Mouse (Mus musculus) limb, embryonic 15.5 days (tissue): ENCODE measurements around the gene Pard3. TPM values are rescaled to one million over a fixed set of nuclear protein-coding genes. Genes with fewer than 3 reads are reported as not detected.

Experiments used
- ATAC-seq: fragments of 200-750 bp; cut with Nextera tagmentation; 2 replicates; pipeline ENCODE4 v1.8.0; 2017; ENCODE audit warnings: low read depth, moderate TSS enrichment; ENCODE audit not compliant: insufficient number of reproducible peaks, low FRiP score, low TSS enrichment
- H3K27ac ChIP-seq: fragments of 300-500 bp; sonication (generic); 2 replicates; pipeline ENCODE4 v1.5.1; 2015; ENCODE audit warnings: moderate library complexity, mild to moderate bottlenecking, inconsistent platforms
- H3K27me3 ChIP-seq: fragments of 300-500 bp; sonication (generic); 2 replicates; pipeline ENCODE4 v1.6.1; 2015; ENCODE audit warnings: inconsistent platforms
- H3K36me3 ChIP-seq: fragments of 300-500 bp; sonication (generic); 2 replicates; pipeline ENCODE4 v1.6.1; 2015; ENCODE audit warnings: inconsistent platforms
- H3K4me1 ChIP-seq: fragments of 300-500 bp; sonication (generic); 2 replicates; pipeline ENCODE4 v1.6.1; 2015; ENCODE audit warnings: inconsistent platforms
- H3K4me2 ChIP-seq: fragments of 300-500 bp; sonication (generic); 2 replicates; pipeline ENCODE4 v1.6.1; 2015; ENCODE audit warnings: mild to moderate bottlenecking, inconsistent platforms
- H3K4me3 ChIP-seq: fragments of 300-500 bp; sonication (generic); 2 replicates; pipeline ENCODE4 v1.5.1; 2015; ENCODE audit warnings: mild to moderate bottlenecking, inconsistent platforms
- H3K9ac ChIP-seq: fragments of 300-500 bp; sonication (generic); 2 replicates; pipeline ENCODE4 v1.6.1; 2015; ENCODE audit warnings: inconsistent platforms
- H3K9me3 ChIP-seq: fragments of 300-500 bp; sonication (generic); 2 replicates; pipeline ENCODE4 v1.6.1; 2016; ENCODE audit warnings: inconsistent platforms
- WGBS: fragments of 180-500 bp; shearing (Covaris S2); methylation state at CpG from one replicate; pipeline ENCODE4 v1.1.7; 2015; 5-methylcytosine and 5-hydroxymethylcytosine counted together
- polyA plus RNA-seq: library from polyadenylated mRNA; unstranded; fragments of >200 nt; fragmentation: Nextera tagmentation; extraction: Ambion mirVana; gene quantifications from 2 replicates; pipeline ENCODE4 v1.2.1, GENCODE M21; 2015

The Pard3 gene
- polyA plus RNA-seq, 1 experiment from 2014 or later = 37.8 TPM

DNA sequence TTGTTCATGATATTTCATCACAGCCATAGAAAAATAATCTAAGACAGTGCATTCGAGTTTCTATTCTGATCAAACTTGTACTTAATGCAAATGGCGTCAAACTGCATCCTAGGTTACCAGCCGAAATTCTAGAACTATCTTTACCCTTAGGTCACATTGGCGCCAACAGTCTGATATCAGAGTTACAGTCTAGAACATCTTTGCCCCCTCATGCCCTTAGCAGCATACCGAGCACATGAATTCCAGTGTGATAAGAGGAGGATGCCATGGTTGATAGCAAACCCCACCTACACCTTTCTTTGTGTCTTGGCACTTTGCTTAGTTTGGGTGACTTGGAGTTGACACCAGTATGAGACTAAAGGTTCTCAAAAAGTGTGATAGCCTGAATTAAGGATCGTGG lies 197.4 kb downstream of the Pard3 start:
- no peak overlapping the region for H3K4me3 ChIP-seq
- H3K9ac ChIP-seq = no peak overlapping the region
- H3K36me3 ChIP-seq = no peaks in the 10 kb centered on the region
- H3K4me2 ChIP-seq = no peak overlapping the region
- no peaks in the 10 kb centered on the region for H3K27me3 ChIP-seq
- no peak overlapping the region for H3K27ac ChIP-seq
- H3K9me3 ChIP-seq = no peaks in the 10 kb centered on the region
- peaks cover 6% of the 10 kb centered on the region; the same call in 1 of the 2 replicates for H3K4me1 ChIP-seq
- no peak for ATAC-seq
- 94% methylated on average over 6 of the region's 6 CpGs for WGBS

- no peak for ATAC-seq
- Histone ChIP-seq H3K9ac (no peak overlapping the region), H3K4me1 (0 out of 2 replicates have a peak, but pooled peaks cover 5% of the 10 kb centered on the region), H3K27ac (no peak overlapping the region), H3K4me2 (no peak overlapping the region), H3K27me3 (no peaks in the 10 kb centered on the region), H3K36me3 (no peaks in the 10 kb centered on the region), H3K4me3 (no peak overlapping the region), H3K9me3 (no peaks in the 10 kb centered on the region)
- WGBS = 68% methylated on average over 7 of the region's 7 CpGs
Observed at GRCm38 (mm10) chr8:127262026-127262425, 198.3 kb downstream of the Pard3 start.

GRCm38 (mm10) chr8:127262436-127262835 lies 198.7 kb downstream of the Pard3 start:
- Histone ChIP-seq H3K9ac (no peak overlapping the region), H3K4me3 (no peak overlapping the region), H3K4me2 (no peak overlapping the region), H3K27ac (no peak overlapping the region), H3K9me3 (no peaks in the 10 kb centered on the region), H3K36me3 (no peaks in the 10 kb centered on the region), H3K27me3 (no peaks in the 10 kb centered on the region), H3K4me1 (0 out of 2 replicates have a peak, but pooled peaks cover 5% of the 10 kb centered on the region)
- WGBS = 59% methylated on average over 3 of the region's 3 CpGs
- no peak for ATAC-seq

- Histone ChIP-seq H3K4me1 (0 out of 2 replicates have a peak, but pooled peaks cover 5% of the 10 kb centered on the region), H3K27me3 (no peaks in the 10 kb centered on the region), H3K9me3 (no peaks in the 10 kb centered on the region), H3K27ac (no peak overlapping the region), H3K4me2 (no peak overlapping the region), H3K36me3 (no peaks in the 10 kb centered on the region), H3K4me3 (no peak overlapping the region), H3K9ac (no peak overlapping the region)
- ATAC-seq = no peak
- WGBS = 70% methylated on average over 4 of the region's 4 CpGs
Observed at GRCm38 (mm10) chr8:127262926-127263325, 199.2 kb downstream of the Pard3 start.

- Histone ChIP-seq H3K27ac (no peak overlapping the region), H3K4me1 (0 out of 2 replicates have a peak, but pooled peaks cover 5% of the 10 kb centered on the region), H3K27me3 (no peaks in the 10 kb centered on the region), H3K9me3 (no peaks in the 10 kb centered on the region), H3K4me2 (no peak overlapping the region), H3K4me3 (no peak overlapping the region), H3K36me3 (no peaks in the 10 kb centered on the region), H3K9ac (no peak overlapping the region)
- WGBS = 61% methylated on average over 5 of the region's 5 CpGs
- no peak for ATAC-seq
Observed at GRCm38 (mm10) chr8:127263457-127263856, 199.8 kb downstream of the Pard3 start.

DNA sequence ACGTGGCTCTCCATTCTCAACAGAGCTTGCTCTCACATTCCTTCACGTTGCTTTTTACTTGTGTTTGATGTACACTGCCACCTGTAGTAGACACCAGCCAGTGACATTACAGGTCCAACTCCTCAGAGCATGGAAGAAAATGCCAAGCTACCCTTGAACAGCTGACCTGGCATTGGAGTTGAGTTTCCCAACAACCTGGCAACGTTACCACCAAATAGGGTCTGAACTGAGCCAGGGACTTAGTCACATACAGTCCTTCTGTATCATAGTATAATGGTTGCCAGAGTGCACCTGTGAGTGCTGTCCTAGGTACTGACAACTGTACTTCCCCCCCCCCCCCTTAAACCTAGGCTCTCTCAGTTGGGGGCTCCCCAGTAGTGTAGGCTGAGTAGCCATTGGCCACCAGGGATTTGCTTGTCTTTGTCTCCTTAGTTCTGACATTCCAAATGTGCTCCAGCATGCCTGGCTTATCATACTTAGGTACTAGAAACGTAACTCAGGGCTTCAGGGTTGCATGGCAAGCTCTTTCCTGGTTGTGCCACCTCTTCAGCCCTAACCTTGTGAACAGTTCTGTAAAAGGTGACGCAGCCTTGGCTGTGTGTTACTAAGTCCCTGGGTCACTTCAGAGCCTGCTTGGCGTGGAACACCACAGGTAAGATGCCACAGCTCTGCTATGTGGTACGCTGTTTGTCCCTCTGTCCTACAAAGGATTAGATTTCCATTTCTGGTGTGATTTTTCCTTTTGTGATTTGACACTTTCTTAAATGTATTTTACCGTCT lies 201.2 kb downstream of the Pard3 start:
- Histone ChIP-seq H3K9me3 (no peaks in the 10 kb centered on the region), H3K27ac (no peak overlapping the region), H3K36me3 (no peaks in the 10 kb centered on the region), H3K27me3 (no peaks in the 10 kb centered on the region), H3K9ac (no peak overlapping the region), H3K4me2 (no peak overlapping the region), H3K4me1 (0 out of 2 replicates have a peak, but pooled peaks cover 7% of the 10 kb centered on the region), H3K4me3 (no peak overlapping the region)
- WGBS = 75% methylated on average over 8 of the region's 8 CpGs
- ATAC-seq = no peak

DNA sequence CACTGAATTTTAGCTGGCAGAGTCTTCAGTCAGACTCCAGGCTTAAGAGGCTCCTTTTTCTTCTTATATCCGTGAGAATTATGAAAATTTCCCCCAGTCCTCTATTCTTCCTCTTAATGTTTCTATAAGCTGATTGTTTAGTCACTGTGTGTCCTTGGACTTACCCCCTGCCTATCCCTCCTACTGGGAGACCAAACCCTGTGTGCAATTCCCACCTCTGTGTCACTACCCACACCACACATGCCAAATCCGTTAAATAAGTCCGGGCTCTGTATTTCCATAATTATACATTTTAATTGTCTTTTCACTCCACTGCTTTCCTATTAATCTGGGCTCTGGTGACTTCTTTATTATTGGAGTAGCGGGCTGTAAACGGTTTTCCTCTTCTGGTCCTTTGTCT lies 203.1 kb downstream of the Pard3 start:
- H3K36me3 ChIP-seq = no peaks in the 10 kb centered on the region
- no peak for ATAC-seq
- WGBS = 53% methylated on average over 5 of the region's 5 CpGs

DNA sequence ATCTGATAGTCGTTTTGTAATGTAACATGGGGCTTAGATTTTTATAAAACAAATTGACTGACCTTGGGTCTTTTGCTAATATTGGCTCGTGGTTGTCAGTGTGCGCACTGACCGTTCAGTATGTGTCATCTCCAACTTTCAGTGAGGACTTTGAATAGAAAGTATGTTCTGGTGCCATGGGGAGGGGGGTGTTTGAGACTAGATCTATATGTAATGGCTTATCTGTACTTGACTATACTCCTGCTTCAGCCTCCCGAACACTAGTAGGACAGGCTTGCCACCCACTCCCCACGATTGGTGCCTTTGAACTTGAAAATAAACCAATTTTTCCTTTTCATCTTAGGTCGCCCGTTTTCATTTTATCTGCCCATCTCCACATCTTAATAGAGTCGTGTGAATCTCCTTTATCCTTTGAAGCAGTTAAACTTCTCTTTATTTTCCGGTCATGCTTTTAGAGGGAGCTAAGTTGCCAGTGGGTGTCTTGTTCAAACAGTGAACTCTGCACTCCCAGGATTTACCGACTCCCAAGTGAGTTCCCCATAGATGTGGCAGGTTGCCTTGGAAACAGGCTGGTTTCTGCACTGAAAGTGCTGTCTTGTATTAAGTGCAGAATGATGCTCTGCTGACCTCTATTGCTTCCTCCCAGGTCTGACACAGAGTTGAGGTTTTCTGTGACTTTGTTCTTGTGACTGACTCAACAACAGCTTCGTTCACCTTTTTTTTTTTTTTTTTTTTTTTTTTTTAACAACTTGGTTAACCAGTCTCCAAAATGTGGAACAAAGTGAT lies 204.7 kb downstream of the Pard3 start:
- Histone ChIP-seq H3K4me2 (no peak overlapping the region), H3K27ac (no peak overlapping the region), H3K27me3 (no peaks in the 10 kb centered on the region), H3K4me1 (0 out of 2 replicates have a peak, but pooled peaks cover 4% of the 10 kb centered on the region), H3K36me3 (no peaks in the 10 kb centered on the region), H3K9ac (no peak overlapping the region), H3K9me3 (no peaks in the 10 kb centered on the region), H3K4me3 (no peak overlapping the region)
- no peak for ATAC-seq
- WGBS = 65% methylated on average over 12 of the region's 12 CpGs

More for the DNA sequence above, 203.1 kb downstream of the Pard3 start:
- H3K4me1 ChIP-seq = 0 out of 2 replicates have a peak, but pooled peaks cover 7% of the 10 kb centered on the region
- no peak overlapping the region for H3K9ac ChIP-seq
- H3K27ac ChIP-seq = no peak overlapping the region
- H3K4me2 ChIP-seq = no peak overlapping the region
- H3K4me3 ChIP-seq = no peak overlapping the region
- H3K27me3 ChIP-seq = no peaks in the 10 kb centered on the region
- H3K9me3 ChIP-seq = no peaks in the 10 kb centered on the region

- H3K27me3 ChIP-seq = no peaks in the 10 kb centered on the region
- no peaks in the 10 kb centered on the region for H3K36me3 ChIP-seq
- no peak for ATAC-seq
- no peak overlapping the region for H3K4me2 ChIP-seq
- H3K27ac ChIP-seq = peak overlapping the region; percentile 38
- H3K9me3 ChIP-seq = no peaks in the 10 kb centered on the region
- no peak overlapping the region for H3K9ac ChIP-seq
- H3K4me3 ChIP-seq = no peak overlapping the region
- WGBS = 40% methylated on average over 2 of the region's 2 CpGs
- H3K4me1 ChIP-seq = 0 out of 2 replicates have a peak, but pooled peaks cover 2% of the 10 kb centered on the region
Observed at GRCm38 (mm10) chr8:127269082-127269747, 205.5 kb downstream of the Pard3 start.

DNA sequence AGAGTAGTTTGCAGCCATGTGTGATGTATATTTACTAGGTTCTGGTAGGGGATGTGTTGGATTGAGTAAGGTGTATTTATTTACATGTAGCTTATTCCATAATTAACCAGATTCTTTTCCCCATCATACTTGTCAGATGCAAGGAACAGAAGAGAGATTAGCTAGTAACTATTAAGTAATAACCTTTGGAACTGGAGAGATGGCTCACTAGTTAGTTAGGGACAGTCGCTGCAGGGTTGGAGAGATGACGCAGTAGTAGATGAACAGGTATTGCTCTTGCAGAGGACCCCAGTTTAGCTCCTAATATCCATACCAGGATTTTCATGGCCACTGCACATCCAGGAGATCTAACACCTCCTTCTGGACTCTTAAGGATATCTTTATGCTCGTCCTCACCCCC lies 207.5 kb downstream of the Pard3 start:
- Histone ChIP-seq H3K9ac (no peak overlapping the region), H3K27me3 (no peaks in the 10 kb centered on the region), H3K36me3 (no peaks in the 10 kb centered on the region), H3K4me1 (0 out of 2 replicates have a peak, but pooled peaks cover 2% of the 10 kb centered on the region), H3K27ac (no peak overlapping the region), H3K4me2 (no peak overlapping the region), H3K4me3 (no peak overlapping the region), H3K9me3 (no peaks in the 10 kb centered on the region)
- no peak for ATAC-seq
- 94% methylated on average over 3 of the region's 3 CpGs for WGBS

DNA sequence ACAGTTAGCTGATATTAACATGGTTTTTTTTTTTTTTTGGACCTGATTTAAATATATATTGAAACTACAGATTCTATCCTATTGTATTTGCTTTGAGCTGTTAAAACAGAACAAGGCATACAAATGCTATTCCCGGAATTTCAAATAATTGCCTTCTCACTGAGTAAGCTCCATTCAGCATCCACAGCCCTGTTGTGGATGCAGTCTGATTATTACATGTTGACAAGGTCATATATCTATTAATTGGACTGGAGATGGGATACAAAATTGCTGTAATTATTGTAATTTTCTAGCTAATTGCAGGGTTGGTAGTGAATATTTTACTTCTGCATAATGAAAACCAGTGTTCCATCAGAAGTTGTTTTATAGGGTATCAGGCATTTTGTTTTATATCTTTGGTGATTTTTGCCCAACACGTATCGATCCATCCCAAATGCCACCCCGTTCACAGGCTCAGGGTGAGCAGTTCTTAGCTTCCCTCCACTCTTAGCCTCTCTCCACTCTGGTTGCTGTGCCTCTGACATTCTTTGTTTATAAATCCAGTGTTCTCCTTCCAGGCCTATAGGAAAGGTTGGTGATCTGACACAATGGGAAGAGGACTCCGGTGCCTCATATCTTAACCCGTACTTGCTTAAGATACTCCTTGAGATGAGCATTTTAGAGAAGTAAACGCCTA lies 216.7 kb downstream of the Pard3 start:
- Histone ChIP-seq H3K27ac (no peak overlapping the region), H3K4me2 (no peak overlapping the region), H3K9me3 (no peaks in the 10 kb centered on the region), H3K4me3 (no peak overlapping the region), H3K4me1 (no peaks in the 10 kb centered on the region), H3K27me3 (no peaks in the 10 kb centered on the region), H3K9ac (no peak overlapping the region), H3K36me3 (0 out of 2 replicates have a peak, but pooled peaks cover 2% of the 10 kb centered on the region)
- 82% methylated on average over 7 of the region's 7 CpGs for WGBS
- no peak for ATAC-seq
